In the genomic region with DNA sequence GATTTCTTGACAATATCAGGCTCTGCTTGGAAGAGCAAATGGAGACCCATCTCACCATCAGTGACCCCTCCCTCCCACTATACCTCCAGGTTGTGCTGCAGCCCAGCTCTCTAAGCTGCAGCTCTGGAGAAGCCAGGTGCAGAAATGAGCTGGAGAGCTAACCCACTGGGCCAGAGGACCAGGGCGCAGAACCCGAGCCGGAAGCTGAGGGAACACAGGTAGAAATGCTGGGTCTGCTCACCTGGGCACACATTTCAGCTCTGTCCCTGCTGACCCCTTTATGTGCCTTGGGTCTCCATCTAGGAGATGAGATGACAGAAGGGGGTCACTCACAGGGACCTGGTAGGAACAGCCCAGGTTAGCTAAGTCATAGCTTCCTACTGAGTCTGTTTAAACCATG, we compare ENCODE assay signal across 24 mouse cellular contexts.
DNase-seq lines count a peak whose midpoint lies in the region; ATAC-seq lines count a peak whose summit lies in the region.
"Had no signal": no experiment of that assay in that cellular context is flagged by ENCODE, and none has a peak within 500 bp of the region (broad histone marks: within the 10 kb centered on the region; RNA-seq: fewer than 3 reads in every experiment).

No protein-coding gene starts in this region.

- WGBS in heart, embryonic 16.5 days, result 97% methylated on average over 3 of the region's 3 CpGs
- WGBS in limb, embryonic 12.5 days, result 86% methylated on average over 3 of the region's 3 CpGs

- H3K4me2 ChIP-seq in heart, embryonic 16.5 days (ENCODE audit: low read depth, low read length), result no peak overlapping the region
- H3K4me2 ChIP-seq in limb, embryonic 12.5 days, result no peak overlapping the region
- H3K4me2 ChIP-seq: embryonic facial prominence, embryonic 12.5 days; embryonic facial prominence, embryonic 15.5 days; heart, embryonic 13.5 days; hindbrain, embryonic 15.5 days had no signal

- no peak overlapping the region for H3K9ac ChIP-seq in heart, embryonic 16.5 days (ENCODE audit: low read length)
- H3K9ac ChIP-seq in limb, embryonic 12.5 days (replicated peaks), result 0 out of 2 replicates have a peak overlapping the region, but pooled peaks have one; percentile 18
- H3K9ac ChIP-seq: embryonic facial prominence, embryonic 12.5 days; embryonic facial prominence, embryonic 15.5 days; forebrain, postnatal 0 days; heart, embryonic 13.5 days; hindbrain, embryonic 15.5 days had no signal

- H3K36me3 ChIP-seq in heart, embryonic 16.5 days (ENCODE audit: control insufficient read depth, insufficient read depth), result no peaks in the 10 kb centered on the region
- H3K36me3 ChIP-seq in limb, embryonic 12.5 days, result no peaks in the 10 kb centered on the region
- H3K36me3 ChIP-seq: embryonic facial prominence, embryonic 12.5 days; embryonic facial prominence, embryonic 15.5 days; heart, embryonic 10.5 days; heart, embryonic 13.5 days; hindbrain, embryonic 15.5 days had no signal

- no peak for DNase-seq in heart, postnatal 25 days (ENCODE audit: low spot score)
- DNase-seq in thymus, postnatal 14 days, result peak; percentile 48
- DNase-seq in thymus, postnatal 25 days, result no peak
- DNase-seq: adrenal gland, adult 2 months; adrenal gland, postnatal 14 days; cerebellum, adult 11 months; cerebellum, adult 2 months; cerebellum, adult 9-11 months; cerebellum, postnatal 25 days; forebrain, postnatal 0 days; gastrocnemius, postnatal 10 days; gastrocnemius, postnatal 36 days; heart, postnatal 10 days; heart, postnatal 4 days had no signal

- no peak overlapping the region for H3K4me3 ChIP-seq in heart, embryonic 16.5 days (ENCODE audit: low read length)
- no peak overlapping the region for H3K4me3 ChIP-seq in limb, embryonic 12.5 days (replicated peaks)
- H3K4me3 ChIP-seq: embryonic facial prominence, embryonic 12.5 days; embryonic facial prominence, embryonic 15.5 days; heart, embryonic 10.5 days; heart, embryonic 13.5 days; hindbrain, embryonic 15.5 days had no signal

- intact Hi-C loops in heart, postnatal 25 days (cut with DNase I), result no loop called here

- no peaks in the 10 kb centered on the region for H3K4me1 ChIP-seq in heart, embryonic 16.5 days (ENCODE audit: control insufficient read depth, insufficient read depth, low read length)
- peaks cover 15% of the 10 kb centered on the region for H3K4me1 ChIP-seq in limb, embryonic 12.5 days (replicated peaks)
- H3K4me1 ChIP-seq: embryonic facial prominence, embryonic 12.5 days; heart, embryonic 10.5 days; hindbrain, embryonic 15.5 days had no signal

- ATAC-seq in heart, embryonic 16.5 days (replicated peaks; ENCODE audit: extremely low read depth, insufficient read depth, low FRiP score), result no peak
- ATAC-seq in limb, embryonic 12.5 days (ENCODE audit: insufficient number of reproducible peaks, insufficient read depth, low FRiP score, low TSS enrichment, low read depth), result no peak
- no peak for ATAC-seq in monocyte, adult 5-6 weeks (replicated peaks; ENCODE audit: insufficient number of reproducible peaks, low FRiP score, low TSS enrichment, poor library complexity, severe bottlenecking)
- ATAC-seq: CD4-positive, CD25-positive, alpha-beta regulatory T cell, adult 4 months; forebrain, embryonic 14.5 days; forebrain, postnatal 0 days had no signal

- no peaks in the 10 kb centered on the region; the same call in 1 of the 2 replicates for H3K9me3 ChIP-seq in heart, embryonic 16.5 days (replicated peaks; ENCODE audit: control insufficient read depth, low read length)
- H3K9me3 ChIP-seq in limb, embryonic 12.5 days, result no peaks in the 10 kb centered on the region
- H3K9me3 ChIP-seq: embryonic facial prominence, embryonic 12.5 days; embryonic facial prominence, embryonic 15.5 days; heart, embryonic 10.5 days; hindbrain, embryonic 15.5 days had no signal

- H3K27me3 ChIP-seq in heart, embryonic 16.5 days (ENCODE audit: control insufficient read depth, insufficient read depth, low read length), result no peaks in the 10 kb centered on the region
- no peaks in the 10 kb centered on the region for H3K27me3 ChIP-seq in limb, embryonic 12.5 days
- H3K27me3 ChIP-seq: embryonic facial prominence, embryonic 12.5 days; embryonic facial prominence, embryonic 15.5 days; heart, embryonic 13.5 days; hindbrain, embryonic 15.5 days had no signal

- H3K27ac ChIP-seq in heart, embryonic 16.5 days (ENCODE audit: low read length), result peak overlapping the region; percentile 17; the same call in 1 of the 2 replicates
- H3K27ac ChIP-seq in limb, embryonic 12.5 days, result no peak overlapping the region
- H3K27ac ChIP-seq: embryonic facial prominence, embryonic 12.5 days; embryonic facial prominence, embryonic 15.5 days; heart, embryonic 10.5 days; heart, embryonic 13.5 days; hindbrain, embryonic 15.5 days had no signal
